Mouse (Mus musculus): ENCODE measurements around the gene Tshb. TPM values are rescaled to one million over a fixed set of nuclear protein-coding genes. Genes with fewer than 3 reads are reported as not detected.

Tshb gene
- 0.38 and 1.5 TPM in 2 replicates for polyA plus RNA-seq (2012; rRNA removed)

DNA sequence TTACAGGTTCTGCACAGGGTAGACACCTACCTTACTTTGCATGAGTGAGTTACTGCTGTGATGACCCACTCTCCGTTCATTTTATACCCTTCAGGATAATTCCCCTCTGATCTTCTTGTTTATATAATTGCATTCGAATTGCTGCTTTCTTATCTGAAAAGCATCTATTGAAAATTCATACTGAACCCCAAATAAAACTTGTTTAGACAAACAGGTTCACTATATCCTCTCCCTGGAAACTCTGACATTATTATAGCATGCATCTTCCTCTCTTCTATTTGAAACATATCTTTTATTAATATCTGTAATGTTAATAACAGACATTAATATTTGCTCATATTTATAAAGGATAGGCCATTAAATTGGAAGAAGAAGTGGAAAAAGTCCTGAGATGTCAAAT lies at the start of gene Tshb:
Gene Tshb, minus strand, starts transcription at position 101 of the 400 bp plus-strand sequence.
- 70% methylated on average over 2 of the region's 2 CpGs for WGBS
- H3K4me1 ChIP-seq (ENCODE audit: control insufficient read depth, insufficient read depth, low read length), result no peaks in the 10 kb centered on the region
- H3K4me3 ChIP-seq (replicated peaks; ENCODE audit: extremely low read depth, low read depth, low read length), result no peak within 1 kb of the TSS
- no peak for DNase-seq
- TF ChIP-seq POLR2A (IDR thresholded peaks at IDR 0.05; ENCODE audit: borderline replicate concordance, extremely low read depth, low read depth, low read length) (no peak), CTCF (IDR thresholded peaks at IDR 0.05; ENCODE audit: insufficient read depth, low read length) (no peak)

GRCm38 (mm10) chr3:102803937-102804336 lies 21.4 kb upstream of the Tshb start:
- Histone ChIP-seq H3K4me1 (ENCODE audit: control insufficient read depth, insufficient read depth, low read length) (no peaks in the 10 kb centered on the region), H3K4me3 (replicated peaks; ENCODE audit: extremely low read depth, low read depth, low read length) (no peak overlapping the region)
- DNase-seq, result peak; percentile 71
- TF ChIP-seq CTCF (IDR thresholded peaks at IDR 0.05; ENCODE audit: insufficient read depth, low read length), result peak; percentile 55; the same call in 1 of the 2 replicates
- no peak for TF ChIP-seq POLR2A (IDR thresholded peaks at IDR 0.05; ENCODE audit: borderline replicate concordance, extremely low read depth, low read depth, low read length)
- 0% methylated on average over 3 of the region's 3 CpGs for WGBS

GRCm38 (mm10) chr3:102787369-102787768 lies 4.9 kb upstream of the Tshb start:
- Histone ChIP-seq H3K4me1 (ENCODE audit: control insufficient read depth, insufficient read depth, low read length) (no peaks in the 10 kb centered on the region), H3K4me3 (replicated peaks; ENCODE audit: extremely low read depth, low read depth, low read length) (no peak overlapping the region)
- WGBS, result 37% methylated on average over 4 of the region's 4 CpGs
- TF ChIP-seq POLR2A (IDR thresholded peaks at IDR 0.05; ENCODE audit: borderline replicate concordance, extremely low read depth, low read depth, low read length), result no peak
- DNase-seq, result no peak

- WGBS, result 70% methylated on average over 4 of the region's 4 CpGs
- Histone ChIP-seq H3K4me1 (ENCODE audit: control insufficient read depth, insufficient read depth, low read length) (no peaks in the 10 kb centered on the region), H3K4me3 (replicated peaks; ENCODE audit: extremely low read depth, low read depth, low read length) (no peak overlapping the region)
- TF ChIP-seq POLR2A (IDR thresholded peaks at IDR 0.05; ENCODE audit: borderline replicate concordance, extremely low read depth, low read depth, low read length) (no peak), CTCF (IDR thresholded peaks at IDR 0.05; ENCODE audit: insufficient read depth, low read length) (no peak)
- DNase-seq, result no peak
Observed at GRCm38 (mm10) chr3:102773018-102773417, 9.5 kb downstream of the Tshb start.

GRCm38 (mm10) chr3:102764850-102765249 lies 17.7 kb downstream of the Tshb start:
- no peak for DNase-seq
- WGBS, result 77% methylated on average over 7 of the region's 7 CpGs
- H3K4me3 ChIP-seq (replicated peaks; ENCODE audit: extremely low read depth, low read depth, low read length), result no peak overlapping the region
- TF ChIP-seq CTCF (IDR thresholded peaks at IDR 0.05; ENCODE audit: insufficient read depth, low read length), result no peak
- no peak for TF ChIP-seq POLR2A (IDR thresholded peaks at IDR 0.05; ENCODE audit: borderline replicate concordance, extremely low read depth, low read depth, low read length)
- H3K4me1 ChIP-seq (ENCODE audit: control insufficient read depth, insufficient read depth, low read length), result no peaks in the 10 kb centered on the region

DNA sequence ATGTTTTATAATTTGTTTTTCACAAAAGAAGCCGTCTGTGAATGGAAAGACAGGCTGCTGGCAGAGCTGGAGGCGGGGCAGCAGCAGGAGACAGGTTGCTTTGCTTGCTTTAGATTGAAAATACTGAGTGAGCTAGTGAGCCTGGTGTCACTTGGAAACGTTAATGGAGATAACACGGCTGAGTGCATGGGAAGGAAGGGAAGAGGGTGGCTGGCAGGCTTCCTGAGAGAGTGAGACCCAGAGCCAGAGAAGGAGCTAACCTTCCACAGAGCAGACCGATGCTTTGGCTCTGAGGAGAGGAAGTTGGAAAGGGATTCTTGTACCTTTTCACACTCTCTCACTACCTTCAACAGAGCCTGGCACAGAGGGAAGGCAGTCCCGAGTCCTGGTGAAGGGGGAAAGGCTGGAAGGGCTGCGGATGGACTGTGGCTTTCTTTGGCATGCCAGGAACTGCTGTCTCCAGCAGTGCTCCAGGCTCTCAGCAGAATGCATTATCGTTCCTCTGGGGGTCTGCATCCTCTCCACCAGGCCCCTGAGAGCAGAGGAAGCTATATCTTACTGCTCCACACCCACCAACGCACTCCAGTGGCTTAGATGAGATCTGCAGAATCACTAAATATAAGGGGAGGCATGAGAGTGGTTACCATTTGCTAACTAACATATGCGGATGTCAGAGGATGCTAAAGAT lies 18.7 kb downstream of the Tshb start:
- DNase-seq, result no peak
- WGBS, result 45% methylated on average over 10 of the region's 10 CpGs
- TF ChIP-seq POLR2A (IDR thresholded peaks at IDR 0.05; ENCODE audit: borderline replicate concordance, extremely low read depth, low read depth, low read length) (no peak), CTCF (IDR thresholded peaks at IDR 0.05; ENCODE audit: insufficient read depth, low read length) (no peak)
- H3K4me1 ChIP-seq (ENCODE audit: control insufficient read depth, insufficient read depth, low read length), result no peaks in the 10 kb centered on the region
- H3K4me3 ChIP-seq (replicated peaks; ENCODE audit: extremely low read depth, low read depth, low read length), result no peak overlapping the region

GRCm38 (mm10) chr3:102762388-102762787 lies 20.1 kb downstream of the Tshb start:
- WGBS, result 52% methylated on average over 3 of the region's 3 CpGs
- no peak for DNase-seq
- TF ChIP-seq POLR2A (IDR thresholded peaks at IDR 0.05; ENCODE audit: borderline replicate concordance, extremely low read depth, low read depth, low read length) (no peak), CTCF (IDR thresholded peaks at IDR 0.05; ENCODE audit: insufficient read depth, low read length) (no peak)

DNA sequence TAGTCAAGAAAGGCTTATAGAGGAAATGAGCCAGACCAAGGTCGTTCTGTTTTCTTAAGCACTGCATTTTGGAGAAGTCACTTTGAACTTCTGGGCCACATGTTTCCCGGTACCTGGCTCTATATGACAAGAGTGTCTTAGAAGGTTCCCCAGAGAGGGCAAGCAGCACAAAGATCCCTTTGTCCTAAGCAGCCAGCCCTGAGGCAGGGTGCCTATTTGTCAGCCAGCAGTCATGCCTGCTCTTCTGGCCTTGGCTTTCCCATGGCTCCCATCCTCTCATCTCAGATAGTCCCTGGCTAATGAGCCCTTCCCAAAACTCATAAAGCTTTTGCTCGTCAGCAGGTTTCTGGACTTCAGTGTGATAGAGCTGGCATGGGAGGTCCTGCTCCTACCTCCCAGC lies 22.3 kb downstream of the Tshb start:
- no peak overlapping the region for H3K4me3 ChIP-seq (replicated peaks; ENCODE audit: extremely low read depth, low read depth, low read length)
- no peak for DNase-seq
- 80% methylated on average over 3 of the region's 3 CpGs for WGBS
- peaks cover 11% of the 10 kb centered on the region for H3K4me1 ChIP-seq (ENCODE audit: control insufficient read depth, insufficient read depth, low read length)
- TF ChIP-seq CTCF (IDR thresholded peaks at IDR 0.05; ENCODE audit: insufficient read depth, low read length) (no peak), POLR2A (IDR thresholded peaks at IDR 0.05; ENCODE audit: borderline replicate concordance, extremely low read depth, low read depth, low read length) (no peak)

More at GRCm38 (mm10) chr3:102762388-102762787, 20.1 kb downstream of the Tshb start:
- H3K4me1 ChIP-seq (ENCODE audit: control insufficient read depth, insufficient read depth, low read length), result no peaks in the 10 kb centered on the region
- no peak overlapping the region for H3K4me3 ChIP-seq (replicated peaks; ENCODE audit: extremely low read depth, low read depth, low read length)

GRCm38 (mm10) chr3:102757019-102757418 lies 25.5 kb downstream of the Tshb start:
- TF ChIP-seq POLR2A (IDR thresholded peaks at IDR 0.05; ENCODE audit: borderline replicate concordance, extremely low read depth, low read depth, low read length), result no peak
- no peak for TF ChIP-seq CTCF (IDR thresholded peaks at IDR 0.05; ENCODE audit: insufficient read depth, low read length)
- H3K4me1 ChIP-seq (ENCODE audit: control insufficient read depth, insufficient read depth, low read length), result peaks cover 22% of the 10 kb centered on the region
- no peak overlapping the region for H3K4me3 ChIP-seq (replicated peaks; ENCODE audit: extremely low read depth, low read depth, low read length)
- no peak for DNase-seq
- WGBS, result 58% methylated on average over 6 of the region's 6 CpGs

- 5% methylated on average over 1 of the region's 1 CpGs for WGBS
- TF ChIP-seq POLR2A (IDR thresholded peaks at IDR 0.05; ENCODE audit: borderline replicate concordance, extremely low read depth, low read depth, low read length) (no peak), CTCF (IDR thresholded peaks at IDR 0.05; ENCODE audit: insufficient read depth, low read length) (no peak)
- DNase-seq, result no peak
- H3K4me1 ChIP-seq (ENCODE audit: control insufficient read depth, insufficient read depth, low read length), result peaks cover 30% of the 10 kb centered on the region
- no peak overlapping the region for H3K4me3 ChIP-seq (replicated peaks; ENCODE audit: extremely low read depth, low read depth, low read length)
Observed at GRCm38 (mm10) chr3:102755801-102756200, 26.7 kb downstream of the Tshb start.
